Mouse (Mus musculus): Measurements from ENCODE around the gene Atf7.
"Not testable (repeated sequence)": the region's sequence is repeated elsewhere in the genome, so short reads cannot be mapped to it uniquely, and the experiment has no call there.

GRCm38 (mm10) chr15:102651928-102652660 lies 26.8 kb upstream of the Atf7 start:
- TF ChIP-seq POLR2A (IDR thresholded peaks at IDR 0.05; ENCODE audit: low read depth, low read length); CTCF (conservative IDR thresholded peaks at IDR 0.05; ENCODE audit: insufficient read depth, insufficient read length, low read depth, low read length): not testable (repeated sequence)

Data from kidney, adult 2 months (tissue).